Mouse (Mus musculus) erythroblast, embryonic 14.5 days (primary cell): ENCODE results near the gene Abca1. TPM values are rescaled to one million over a fixed set of nuclear protein-coding genes. Genes with fewer than 3 reads are reported as not detected.

Experiments used
- H3K27me3 ChIP-seq: 2 replicates; pipeline ENCODE4 v1.6.1; 2012; ENCODE audit warnings: inconsistent platforms; ENCODE audit not compliant: control insufficient read depth
- H3K36me3 ChIP-seq: 2 replicates; pipeline ENCODE4 v1.6.1; 2012; ENCODE audit warnings: mild to moderate bottlenecking, inconsistent platforms; ENCODE audit not compliant: control insufficient read depth
- H3K4me1 ChIP-seq: 2 replicates; pipeline ENCODE4 v1.6.1; 2012; ENCODE audit warnings: inconsistent platforms; ENCODE audit not compliant: control insufficient read depth
- H3K4me3 ChIP-seq: replicated peaks from 2 replicates; pipeline ENCODE3; 2012; ENCODE audit warnings: moderate library complexity, mild to moderate bottlenecking, inconsistent platforms
- H3K9me3 ChIP-seq: 2 replicates; pipeline ENCODE4 v1.6.1; 2012; ENCODE audit warnings: low read length, inconsistent platforms, mixed read lengths; ENCODE audit not compliant: control insufficient read depth
- GATA1 ChIP-seq: IDR thresholded peaks from 2 replicates; pipeline ENCODE4 v1.6.1; 2012; ENCODE audit warnings: low read length, inconsistent platforms, mixed read lengths
- TAL1 ChIP-seq: IDR thresholded peaks from 3 replicates; pipeline ENCODE4 v1.6.1; 2012; ENCODE audit warnings: low read length, inconsistent platforms, mixed read lengths
- polyA plus RNA-seq: library from polyadenylated mRNA; stranded (reverse); fragments of >175 nt; gene quantifications from 2 replicates; pipeline ENCODE4 v1.2.3, GENCODE M21; 2012

Abca1 gene
- polyA plus RNA-seq, 1 experiment: 0.01 TPM

DNA sequence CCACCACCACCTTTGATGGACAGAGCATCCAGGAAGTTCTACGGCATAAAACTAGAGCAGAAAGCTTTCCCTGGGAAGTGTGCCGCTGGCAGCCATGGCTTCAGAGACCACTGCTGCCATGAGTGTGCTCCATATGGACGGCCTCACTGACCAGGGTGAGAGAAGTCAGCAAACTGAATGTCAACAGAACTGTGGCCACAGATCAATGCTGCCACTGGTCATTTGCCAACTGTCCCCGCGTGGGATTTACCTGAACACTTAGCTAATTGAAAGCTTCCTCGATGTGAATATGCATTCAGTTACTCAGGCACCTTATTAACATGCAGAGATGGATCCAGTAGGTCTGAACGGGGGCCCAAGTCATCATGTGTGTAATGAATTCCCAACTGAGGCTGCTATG is 86.7 kb downstream of the Abca1 start:
- H3K4me1 ChIP-seq: no peaks in the 10 kb centered on the region
- no peak overlapping the region for H3K4me3 ChIP-seq
- TF ChIP-seq TAL1 (no peak), GATA1 (no peak)
- H3K36me3 ChIP-seq: peaks cover 18% of the 10 kb centered on the region; the same call in 1 of the 2 replicates
- no peaks in the 10 kb centered on the region for H3K9me3 ChIP-seq
- H3K27me3 ChIP-seq: no peaks in the 10 kb centered on the region

DNA sequence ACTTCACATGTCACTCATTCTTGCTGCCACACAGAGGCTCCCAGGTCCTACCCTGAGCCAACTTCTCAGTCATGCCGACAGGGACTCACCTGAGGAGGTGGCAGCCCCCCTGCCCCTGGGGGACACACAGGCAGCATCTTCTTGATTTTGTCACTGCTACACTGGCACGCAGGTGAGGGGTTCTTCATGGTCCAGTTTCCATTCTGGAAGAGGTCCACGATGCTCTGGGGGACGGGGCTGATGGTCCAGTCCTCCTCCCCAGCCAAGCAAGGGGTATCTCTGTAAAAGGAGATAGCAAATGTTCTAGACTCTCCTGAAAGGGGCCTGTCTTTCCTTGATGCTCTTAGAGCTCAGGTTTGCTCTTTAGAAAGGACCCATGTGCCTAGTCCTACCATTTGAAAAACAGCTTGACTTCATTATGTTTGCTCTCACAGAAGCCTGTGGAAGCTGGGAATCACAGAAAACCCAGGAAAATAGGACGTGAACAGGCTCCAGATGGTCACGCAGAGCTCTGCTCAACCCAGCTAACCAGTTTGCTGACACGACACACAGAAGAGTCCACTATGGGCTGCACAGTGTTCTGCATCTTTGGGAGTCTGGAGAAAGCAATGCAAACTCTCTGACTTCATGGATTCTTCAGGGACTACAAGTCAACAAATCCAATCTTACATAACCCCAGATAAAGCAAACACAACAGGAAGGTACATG is 97.2 kb downstream of the Abca1 start:
- Histone ChIP-seq H3K4me3 (no peak overlapping the region), H3K9me3 (peaks cover 3% of the 10 kb centered on the region), H3K4me1 (no peaks in the 10 kb centered on the region), H3K36me3 (peaks cover 10% of the 10 kb centered on the region; the same call in 1 of the 2 replicates), H3K27me3 (no peaks in the 10 kb centered on the region)
- no peak for TF ChIP-seq GATA1
- no peak for TF ChIP-seq TAL1

DNA sequence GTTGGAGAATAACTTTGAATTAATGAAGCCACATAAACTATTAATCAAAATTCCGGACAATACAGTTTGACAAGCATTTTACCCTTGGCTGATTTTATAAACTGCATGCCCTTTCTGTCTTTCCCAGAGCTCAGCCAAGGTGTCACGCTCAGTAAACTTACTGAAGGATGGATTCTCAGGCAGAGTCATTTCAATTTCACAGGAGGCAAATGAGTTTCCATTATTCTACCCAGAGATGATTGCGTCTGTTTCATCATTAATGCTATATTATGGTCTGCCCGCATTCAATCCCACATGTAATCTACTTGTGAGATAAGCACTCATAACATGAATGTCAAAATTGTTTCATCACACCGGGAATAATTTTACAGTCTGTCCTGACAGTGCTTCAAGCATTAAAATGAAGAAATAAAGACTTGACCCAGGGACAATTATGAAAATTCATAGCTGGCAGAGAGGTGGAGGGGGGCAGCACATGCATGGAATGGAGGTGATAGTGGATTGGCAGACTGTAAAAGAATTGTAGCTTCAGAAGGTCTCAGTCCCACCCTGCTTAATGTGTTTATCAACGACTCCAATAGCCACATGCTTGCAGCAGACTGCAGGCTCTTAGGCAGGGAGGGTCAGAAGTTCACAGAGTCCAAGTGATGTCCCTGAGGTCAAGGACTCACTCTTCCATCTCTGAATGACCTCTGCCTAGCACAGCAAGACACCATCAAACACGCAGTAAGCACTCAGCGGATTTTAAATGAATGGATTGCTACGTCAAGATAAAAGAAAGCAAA is 113.3 kb downstream of the Abca1 start:
- Histone ChIP-seq H3K9me3 (no peaks in the 10 kb centered on the region), H3K36me3 (peaks cover 9% of the 10 kb centered on the region; the same call in 1 of the 2 replicates)
- TF ChIP-seq TAL1 (no peak), GATA1 (no peak)

GRCm38 (mm10) chr4:53045807-53046206 is 113.9 kb downstream of the Abca1 start:
- H3K4me3 ChIP-seq: no peak overlapping the region
- H3K4me1 ChIP-seq: no peaks in the 10 kb centered on the region
- H3K36me3 ChIP-seq: peaks cover 9% of the 10 kb centered on the region; the same call in 1 of the 2 replicates
- no peaks in the 10 kb centered on the region for H3K27me3 ChIP-seq
- H3K9me3 ChIP-seq: no peaks in the 10 kb centered on the region
- TF ChIP-seq TAL1 (no peak), GATA1 (no peak)

More for the DNA sequence above, 113.3 kb downstream of the Abca1 start:
- Histone ChIP-seq H3K4me3 (no peak overlapping the region), H3K27me3 (no peaks in the 10 kb centered on the region), H3K4me1 (no peaks in the 10 kb centered on the region)

DNA sequence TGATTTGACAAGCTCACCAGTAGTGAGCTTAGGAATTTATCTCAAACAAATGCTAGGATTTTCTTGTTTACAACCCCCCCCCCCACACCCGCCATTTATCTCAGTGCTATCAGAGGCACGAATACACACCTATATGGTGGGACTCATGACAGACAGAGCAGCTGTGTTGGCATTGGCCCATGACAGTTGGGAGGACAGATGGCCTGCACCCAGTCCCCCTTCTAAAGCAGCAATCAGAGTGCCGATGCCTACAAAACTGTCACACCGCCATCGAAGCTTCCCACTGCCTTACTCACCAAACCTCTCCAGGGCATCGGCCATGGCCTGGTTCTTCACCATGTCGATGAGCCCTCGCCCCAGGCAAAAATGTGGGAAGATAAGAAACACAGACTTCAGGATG is 115.9 kb downstream of the Abca1 start:
- H3K9me3 ChIP-seq: no peaks in the 10 kb centered on the region
- no peaks in the 10 kb centered on the region for H3K27me3 ChIP-seq
- H3K4me3 ChIP-seq: no peak overlapping the region
- no peak for TF ChIP-seq GATA1
- no peak for TF ChIP-seq TAL1
- peaks cover 9% of the 10 kb centered on the region; the same call in 1 of the 2 replicates for H3K36me3 ChIP-seq
- no peaks in the 10 kb centered on the region for H3K4me1 ChIP-seq

DNA sequence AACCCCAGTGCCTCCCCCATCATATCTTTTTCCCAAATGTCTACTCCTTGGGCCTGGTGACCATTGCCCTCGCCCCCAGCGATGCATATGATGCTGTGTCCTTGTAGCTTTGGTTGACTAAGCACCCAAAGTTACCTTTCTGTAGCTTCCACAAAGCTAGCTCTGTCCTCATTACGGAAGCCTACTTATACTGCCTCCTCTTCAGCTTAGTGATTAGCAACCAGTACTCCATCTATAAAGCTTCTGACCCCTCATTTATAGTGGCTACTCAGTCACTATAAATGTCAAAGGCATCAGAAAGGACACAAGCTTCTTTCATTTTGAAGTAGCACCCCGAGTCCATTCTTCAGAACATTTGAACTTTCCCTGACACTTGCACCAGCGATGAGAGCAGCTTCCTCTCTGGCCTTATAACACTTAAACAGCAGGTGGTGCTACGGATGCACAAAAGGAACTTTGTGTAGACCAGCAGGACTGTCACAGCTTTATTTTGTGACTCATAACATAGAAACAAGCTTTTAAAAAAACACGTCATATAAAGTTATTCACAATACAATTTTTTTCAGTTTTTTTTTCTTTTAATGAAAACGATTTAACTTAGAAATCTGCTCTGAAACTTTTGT is 129.3 kb downstream of the Abca1 start:
- H3K4me1 ChIP-seq: no peaks in the 10 kb centered on the region
- no peak overlapping the region for H3K4me3 ChIP-seq
- H3K36me3 ChIP-seq: no peaks in the 10 kb centered on the region; the same call in 1 of the 2 replicates
- no peaks in the 10 kb centered on the region for H3K27me3 ChIP-seq
- TF ChIP-seq GATA1: no peak
- no peak for TF ChIP-seq TAL1
- 0 out of 2 replicates have a peak, but pooled peaks cover 2% of the 10 kb centered on the region for H3K9me3 ChIP-seq

DNA sequence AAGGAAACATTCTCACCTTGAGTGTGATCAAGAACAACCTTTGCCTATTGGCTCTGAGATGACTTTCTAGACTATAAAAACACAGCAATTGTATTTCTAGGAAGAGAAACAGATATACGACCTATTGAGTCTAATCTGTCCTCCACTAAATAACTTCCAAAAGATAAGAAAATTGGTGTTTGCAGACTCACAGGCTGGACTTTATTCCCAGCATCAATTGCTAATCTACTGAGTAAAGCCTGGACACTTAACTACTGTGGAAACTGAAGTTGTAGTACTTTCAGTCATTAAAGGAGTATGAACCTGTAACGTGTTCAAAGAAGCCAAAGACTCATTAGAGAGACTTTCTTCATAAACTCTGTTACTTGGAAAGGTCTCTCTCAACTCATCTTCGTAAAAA is 131.9 kb downstream of the Abca1 start:
- H3K9me3 ChIP-seq: 0 out of 2 replicates have a peak, but pooled peaks cover 2% of the 10 kb centered on the region
- no peaks in the 10 kb centered on the region for H3K4me1 ChIP-seq
- TF ChIP-seq GATA1: no peak
- TF ChIP-seq TAL1: no peak
- no peak overlapping the region for H3K4me3 ChIP-seq
- no peaks in the 10 kb centered on the region for H3K27me3 ChIP-seq
- H3K36me3 ChIP-seq: peaks cover 7% of the 10 kb centered on the region

DNA sequence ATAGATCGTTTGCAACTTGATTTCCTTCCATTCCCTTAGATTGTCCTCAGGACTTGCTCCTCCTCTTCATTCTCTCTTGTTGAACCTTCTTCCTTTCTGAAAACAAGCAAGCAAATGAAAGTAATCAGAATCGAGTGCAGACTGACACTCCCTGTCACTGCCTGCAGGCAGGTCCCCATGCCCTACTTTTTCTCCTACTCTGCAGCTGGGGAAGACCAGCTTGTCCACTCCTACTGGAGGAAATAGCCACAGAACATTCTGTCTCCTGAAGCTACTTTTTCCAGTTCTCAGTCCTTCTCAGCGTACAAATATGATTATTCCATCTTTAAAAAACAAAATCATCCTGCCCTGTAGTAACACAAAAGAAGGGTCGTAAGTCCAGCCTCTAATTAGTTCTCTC is 135.3 kb downstream of the Abca1 start:
- TF ChIP-seq GATA1 (no peak), TAL1 (no peak)
- H3K9me3 ChIP-seq: 0 out of 2 replicates have a peak, but pooled peaks cover 2% of the 10 kb centered on the region

More for the DNA sequence above, 135.3 kb downstream of the Abca1 start:
- Histone ChIP-seq H3K36me3 (peaks cover 23% of the 10 kb centered on the region), H3K27me3 (no peaks in the 10 kb centered on the region), H3K4me3 (no peak overlapping the region), H3K4me1 (no peaks in the 10 kb centered on the region)
